Mouse (Mus musculus) spleen, adult 18-20 months (tissue): ENCODE measurements at regions not wholly inside any gene's neighbourhood (a gene's known extent, or its start where the extent isn't known, plus 50 kb on each side); places are given as distances from the start of the nearest gene placed in this dataset.
A peak's percentile ranks its signal among the peaks of the same experiment; 100 is the strongest.

Source experiments
- DNase-seq, 2 experiments: peaks; one replicate each; pipeline ENCODE4 v3.0.0; 2022; ENCODE audit warnings: mixed read lengths in 2 of 2

- no peak for DNase-seq
Measured at GRCm38 (mm10) chr3:52498506-52499228, 230.5 kb downstream of the Foxo1 start.

GRCm38 (mm10) chr3:52496965-52497364, 228.8 kb downstream of the Foxo1 start:
- DNase-seq = no peak

GRCm38 (mm10) chr3:52495401-52495800, 227.3 kb downstream of the Foxo1 start:
- no peak for DNase-seq

- DNase-seq = no peak
Measured at GRCm38 (mm10) chr3:52494924-52495323, 226.8 kb downstream of the Foxo1 start.

GRCm38 (mm10) chr3:52479186-52479585, 211.1 kb downstream of the Foxo1 start:
- DNase-seq = no peak

- no peak for DNase-seq
Measured at GRCm38 (mm10) chr3:52469900-52470299, 201.8 kb downstream of the Foxo1 start.

- DNase-seq = no peak
Measured at GRCm38 (mm10) chr3:52469397-52469796, 201.3 kb downstream of the Foxo1 start.

- no peak for DNase-seq
Measured at GRCm38 (mm10) chr3:52468326-52468725, 200.2 kb downstream of the Foxo1 start.

- no peak for DNase-seq
Measured at GRCm38 (mm10) chr3:52467876-52468275, 199.7 kb downstream of the Foxo1 start.

GRCm38 (mm10) chr3:52466984-52467565, 198.9 kb downstream of the Foxo1 start:
- no peak for DNase-seq

GRCm38 (mm10) chr3:52466571-52466970, 198.4 kb downstream of the Foxo1 start:
- DNase-seq = no peak

GRCm38 (mm10) chr3:52463911-52464310, 195.8 kb downstream of the Foxo1 start:
- DNase-seq = no peak

- no peak for DNase-seq
Measured at GRCm38 (mm10) chr3:52454955-52455354, 186.8 kb downstream of the Foxo1 start.

- DNase-seq = no peak
Measured at GRCm38 (mm10) chr3:52453041-52453440, 184.9 kb downstream of the Foxo1 start.

GRCm38 (mm10) chr3:52452345-52452744, 184.2 kb downstream of the Foxo1 start:
- DNase-seq = no peak

- no peak for DNase-seq
Measured at GRCm38 (mm10) chr3:52446991-52447390, 178.9 kb downstream of the Foxo1 start.

GRCm38 (mm10) chr3:52446500-52446899, 178.4 kb downstream of the Foxo1 start:
- no peak for DNase-seq

GRCm38 (mm10) chr3:52444420-52445119, 176.4 kb downstream of the Foxo1 start:
- peak in 1 of 2 experiments; percentile 31 for DNase-seq

GRCm38 (mm10) chr3:52443856-52444255, 175.7 kb downstream of the Foxo1 start:
- DNase-seq = peak; percentile 68 to 84

GRCm38 (mm10) chr3:52429014-52429589, 161.0 kb downstream of the Foxo1 start:
- DNase-seq = no peak

GRCm38 (mm10) chr3:52422826-52423225, 154.7 kb downstream of the Foxo1 start:
- DNase-seq = no peak

GRCm38 (mm10) chr3:52416261-52416660, 148.1 kb downstream of the Foxo1 start:
- DNase-seq = no peak

GRCm38 (mm10) chr3:52415361-52415760, 147.2 kb downstream of the Foxo1 start:
- no peak for DNase-seq

- DNase-seq = no peak
Measured at GRCm38 (mm10) chr3:52414017-52414416, 145.9 kb downstream of the Foxo1 start.
